Mouse (Mus musculus): ENCODE data around the gene Aqp3.

The Aqp3 gene

GRCm38 (mm10) chr4:41097871-41098576, at the start of gene Aqp3:
Gene Aqp3 (minus strand): TSS chr4:41098183.
- DNase-seq: peak in 1 of 2 experiments; percentile 44

GRCm38 (mm10) chr4:41142601-41143000, 44.6 kb upstream of the Aqp3 start:
- no peak for DNase-seq

GRCm38 (mm10) chr4:41140174-41140875, 42.3 kb upstream of the Aqp3 start:
- peak in 1 of 2 experiments; percentile 33 for DNase-seq

GRCm38 (mm10) chr4:41136811-41137210, 38.8 kb upstream of the Aqp3 start:
- DNase-seq: no peak

GRCm38 (mm10) chr4:41136454-41136805, 38.4 kb upstream of the Aqp3 start:
- peak; percentile 54 to 62 for DNase-seq

- peak; percentile 79 to 82 for DNase-seq
Measured at GRCm38 (mm10) chr4:41135711-41136453, 37.9 kb upstream of the Aqp3 start, which contains the start of gene Ube2r2. Gene Ube2r2 (plus strand): TSS chr4:41135743.

GRCm38 (mm10) chr4:41134935-41135710, 37.1 kb upstream of the Aqp3 start:
- DNase-seq: peak; percentile 78 to 92

- no peak for DNase-seq
Measured at GRCm38 (mm10) chr4:41133529-41134291, 35.7 kb upstream of the Aqp3 start.

- DNase-seq: no peak
Measured at GRCm38 (mm10) chr4:41132471-41132870, 34.5 kb upstream of the Aqp3 start.

GRCm38 (mm10) chr4:41129836-41130235, 31.9 kb upstream of the Aqp3 start:
- no peak for DNase-seq

GRCm38 (mm10) chr4:41129406-41129805, 31.4 kb upstream of the Aqp3 start:
- DNase-seq: peak; percentile 66 to 81

GRCm38 (mm10) chr4:41124180-41124951, 26.4 kb upstream of the Aqp3 start, which contains the start of gene Nol6:
Gene Nol6 (minus strand): TSS chr4:41124455.
- DNase-seq: peak; percentile 94 to 97

- peak; percentile 59 to 78 for DNase-seq
Measured at GRCm38 (mm10) chr4:41118706-41119292, 20.8 kb upstream of the Aqp3 start.

GRCm38 (mm10) chr4:41116817-41117216, 18.8 kb upstream of the Aqp3 start:
- DNase-seq: no peak

GRCm38 (mm10) chr4:41115793-41116192, 17.8 kb upstream of the Aqp3 start:
- no peak for DNase-seq

GRCm38 (mm10) chr4:41115074-41115473, 17.1 kb upstream of the Aqp3 start:
- no peak for DNase-seq

- no peak for DNase-seq
Measured at GRCm38 (mm10) chr4:41114358-41115070, 16.5 kb upstream of the Aqp3 start.

GRCm38 (mm10) chr4:41108717-41109425, 10.9 kb upstream of the Aqp3 start:
- no peak for DNase-seq

GRCm38 (mm10) chr4:41107440-41107839, 9.5 kb upstream of the Aqp3 start:
- peak; percentile 28 to 37 for DNase-seq
